Mouse (Mus musculus) lung, embryonic 16.5 days (tissue): ENCODE measurements at regions not wholly inside any gene's neighbourhood (a gene's known extent, or its start where the extent isn't known, plus 50 kb on each side); places are given as distances from the start of the nearest gene placed in this dataset.

Experiments
- ATAC-seq: fragments of 200-750 bp; cut with Nextera tagmentation; 2 replicates; pipeline ENCODE4 v1.8.0; 2017; ENCODE audit warnings: low read depth, mild to moderate bottlenecking, moderate library complexity
- H3K27ac ChIP-seq: fragments of 300-500 bp; sonication (generic); 2 replicates; pipeline ENCODE4 v1.5.1; 2014; ENCODE audit warnings: mild to moderate bottlenecking, control low read depth, low read length
- H3K27me3 ChIP-seq: fragments of 300-500 bp; sonication (generic); 2 replicates; pipeline ENCODE4 v1.6.1; 2014; ENCODE audit warnings: low read depth, low read length, mixed read lengths; ENCODE audit not compliant: control insufficient read depth, insufficient read depth
- H3K36me3 ChIP-seq: fragments of 300-500 bp; sonication (generic); 2 replicates; pipeline ENCODE4 v1.6.1; 2014; ENCODE audit warnings: low read length; ENCODE audit not compliant: control insufficient read depth, insufficient read depth
- H3K4me1 ChIP-seq: fragments of 300-500 bp; sonication (generic); replicated peaks from 2 replicates; pipeline ENCODE4 v1.6.1; 2014; ENCODE audit warnings: low read length, mixed read lengths; ENCODE audit not compliant: control insufficient read depth, insufficient read depth
- H3K4me2 ChIP-seq: fragments of 300-500 bp; sonication (generic); 2 replicates; pipeline ENCODE4 v1.6.1; 2014; ENCODE audit warnings: low read depth, low read length, control low read depth
- H3K4me3 ChIP-seq: fragments of 300-500 bp; sonication (generic); 2 replicates; pipeline ENCODE4 v1.5.1; 2014; ENCODE audit warnings: mild to moderate bottlenecking, low read length, control low read depth
- H3K9ac ChIP-seq: fragments of 300-500 bp; sonication (generic); 2 replicates; pipeline ENCODE4 v1.6.1; 2014; ENCODE audit warnings: low read length, control low read depth
- H3K9me3 ChIP-seq: fragments of 300-500 bp; sonication (generic); 2 replicates; pipeline ENCODE4 v1.6.1; 2016; ENCODE audit warnings: low read length; ENCODE audit not compliant: control insufficient read depth
- WGBS: fragments of 180-500 bp; shearing (Covaris S2); extraction: QIAGEN DNeasy Blood & Tissue Kit; methylation state at CpG from one replicate; pipeline ENCODE4 v1.1.7; 2014; 5-methylcytosine and 5-hydroxymethylcytosine counted together

- peak overlapping the region; percentile 99 for H3K27ac ChIP-seq
- no peak overlapping the region for H3K4me3 ChIP-seq
- 40% methylated on average over 5 of the region's 5 CpGs for WGBS
- no peak overlapping the region; the same call in 1 of the 2 replicates for H3K4me2 ChIP-seq
- no peak for ATAC-seq
- H3K36me3 ChIP-seq = no peaks in the 10 kb centered on the region
- no peaks in the 10 kb centered on the region for H3K27me3 ChIP-seq
- peaks cover 52% of the 10 kb centered on the region for H3K4me1 ChIP-seq
- no peaks in the 10 kb centered on the region for H3K9me3 ChIP-seq
- H3K9ac ChIP-seq = no peak overlapping the region
Measured at GRCm38 (mm10) chr13:37481514-37481913, 136.5 kb downstream of the Ly86 start.

- H3K27ac ChIP-seq = peak overlapping the region; percentile 99
- H3K9me3 ChIP-seq = no peaks in the 10 kb centered on the region
- no peaks in the 10 kb centered on the region for H3K27me3 ChIP-seq
- no peaks in the 10 kb centered on the region for H3K36me3 ChIP-seq
- no peak overlapping the region for H3K4me3 ChIP-seq
- 6% methylated on average over 2 of the region's 2 CpGs for WGBS
- H3K4me2 ChIP-seq = peak overlapping the region; percentile 56; the same call in 1 of the 2 replicates
- ATAC-seq = peak; percentile 41
- peaks cover 47% of the 10 kb centered on the region for H3K4me1 ChIP-seq
- peak overlapping the region; percentile 56 for H3K9ac ChIP-seq
Measured at GRCm38 (mm10) chr13:37482038-37482437, 137.0 kb downstream of the Ly86 start.

DNA sequence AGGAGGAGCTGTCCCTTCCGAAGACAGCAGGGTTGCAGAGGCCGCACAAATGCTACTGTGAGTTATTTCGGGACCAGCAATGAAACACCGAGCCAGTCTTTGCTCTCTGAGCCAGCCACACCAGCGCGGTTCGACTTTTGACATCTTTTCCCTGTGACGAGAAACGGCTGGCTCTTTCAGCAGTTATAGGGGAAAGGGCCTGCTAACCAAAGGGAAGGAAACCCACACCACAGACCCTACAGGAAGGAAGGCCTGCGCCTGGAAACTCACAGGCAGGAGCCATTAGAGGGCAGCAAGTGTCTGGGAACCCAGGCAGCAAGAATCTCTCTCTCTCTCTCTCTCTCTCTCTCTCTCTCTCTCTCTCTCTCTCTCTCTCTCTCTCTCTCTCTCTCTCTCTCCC, 137.6 kb downstream of the Ly86 start:
- Histone ChIP-seq H3K9ac (peak overlapping the region; percentile 84), H3K4me3 (peak overlapping the region; percentile 1; the same call in 1 of the 2 replicates), H3K27me3 (no peaks in the 10 kb centered on the region), H3K9me3 (no peaks in the 10 kb centered on the region), H3K4me1 (peaks cover 41% of the 10 kb centered on the region), H3K36me3 (no peaks in the 10 kb centered on the region), H3K4me2 (peak overlapping the region; percentile 56), H3K27ac (peak overlapping the region; percentile 99)
- peak; percentile 81 for ATAC-seq
- WGBS = 5% methylated on average over 10 of the region's 10 CpGs

GRCm38 (mm10) chr13:37483010-37483855, 138.2 kb downstream of the Ly86 start:
- Histone ChIP-seq H3K4me3 (peak overlapping the region; percentile 28), H3K27ac (peak overlapping the region; percentile 99), H3K4me2 (peak overlapping the region; percentile 56), H3K9ac (peak overlapping the region; percentile 84), H3K36me3 (no peaks in the 10 kb centered on the region), H3K4me1 (peaks cover 37% of the 10 kb centered on the region), H3K27me3 (no peaks in the 10 kb centered on the region), H3K9me3 (no peaks in the 10 kb centered on the region)
- ATAC-seq = peak; percentile 54
- WGBS = 16% methylated on average over 19 of the region's 19 CpGs

DNA sequence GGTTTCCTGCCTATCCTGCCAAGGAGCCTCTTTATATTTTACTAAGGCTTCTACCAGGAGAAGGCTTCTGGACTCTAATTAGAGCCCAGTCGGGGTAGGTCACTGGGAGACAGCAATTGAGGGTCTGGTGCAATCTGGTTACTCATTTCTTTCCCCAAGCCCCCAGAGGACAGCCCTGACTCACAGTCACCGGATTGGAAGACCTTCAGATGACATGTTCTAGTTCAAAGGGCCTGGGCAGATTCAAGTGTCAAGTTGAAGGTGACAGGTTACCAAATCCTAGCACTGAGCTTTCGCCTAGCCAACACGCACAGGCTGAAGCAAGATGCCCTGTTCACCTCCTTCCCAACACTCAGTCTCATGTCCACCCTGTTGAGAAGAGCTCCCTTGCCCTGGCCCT, 139.6 kb downstream of the Ly86 start:
- no peaks in the 10 kb centered on the region for H3K36me3 ChIP-seq
- no peak overlapping the region for H3K4me3 ChIP-seq
- peak overlapping the region; percentile 55; the same call in 1 of the 2 replicates for H3K27ac ChIP-seq
- H3K9ac ChIP-seq = no peak overlapping the region
- WGBS = 87% methylated on average over 4 of the region's 4 CpGs
- H3K4me2 ChIP-seq = no peak overlapping the region
- H3K4me1 ChIP-seq = peaks cover 29% of the 10 kb centered on the region
- H3K9me3 ChIP-seq = no peaks in the 10 kb centered on the region
- no peak for ATAC-seq
- no peaks in the 10 kb centered on the region for H3K27me3 ChIP-seq

DNA sequence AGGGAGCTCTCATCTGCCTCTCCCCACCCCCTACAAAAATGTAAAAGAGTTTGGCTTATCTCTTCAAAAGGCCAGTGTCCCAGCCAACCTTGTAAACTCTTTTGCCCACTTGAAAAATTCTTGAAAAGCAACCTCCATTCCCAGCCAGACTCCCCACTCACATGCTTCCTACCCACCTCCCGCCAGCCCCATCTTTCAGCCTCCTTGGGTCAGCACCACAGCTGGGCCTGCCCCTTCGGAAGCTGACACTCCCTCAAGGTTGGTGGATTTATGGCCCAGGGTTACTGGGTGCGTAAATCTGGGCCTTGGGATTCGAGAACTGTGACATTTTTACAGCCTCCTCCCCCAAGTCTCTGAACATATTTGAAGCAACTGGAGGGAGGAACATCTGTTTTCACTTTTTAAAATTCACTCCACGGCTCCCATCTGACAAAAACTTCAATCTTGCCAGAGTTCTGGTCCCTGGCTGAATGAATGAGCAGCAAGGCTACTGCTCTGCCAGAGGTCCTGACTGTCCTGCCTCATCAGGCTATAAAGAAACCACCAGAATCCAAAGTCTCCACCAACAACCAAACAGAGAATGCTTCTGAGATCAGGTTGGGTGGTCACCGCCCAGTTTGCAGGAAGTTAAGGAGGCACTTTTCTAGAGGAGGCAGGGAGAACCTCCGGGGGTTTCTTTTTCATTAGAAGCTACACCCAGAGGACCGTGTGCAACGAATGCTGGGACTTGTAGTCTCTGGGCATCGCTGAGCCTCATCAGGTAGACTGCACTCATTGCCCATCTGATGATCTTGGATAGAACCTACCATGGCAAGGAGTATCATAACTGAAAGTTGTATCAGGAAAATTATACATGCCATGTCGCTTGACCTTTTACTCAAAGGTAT, 147.3 kb downstream of the Ly86 start:
- no peak overlapping the region for H3K4me3 ChIP-seq
- no peaks in the 10 kb centered on the region for H3K9me3 ChIP-seq
- WGBS = 54% methylated on average over 11 of the region's 11 CpGs
- ATAC-seq = peak; percentile 78
- H3K4me1 ChIP-seq = peaks cover 13% of the 10 kb centered on the region; the same call in 1 of the 2 replicates
- H3K27ac ChIP-seq = peak overlapping the region; percentile 83
- H3K27me3 ChIP-seq = no peaks in the 10 kb centered on the region
- no peak overlapping the region for H3K9ac ChIP-seq
- no peaks in the 10 kb centered on the region for H3K36me3 ChIP-seq
- H3K4me2 ChIP-seq = no peak overlapping the region

- no peak overlapping the region for H3K4me3 ChIP-seq
- no peaks in the 10 kb centered on the region for H3K36me3 ChIP-seq
- no peaks in the 10 kb centered on the region for H3K9me3 ChIP-seq
- WGBS = 74% methylated on average over 1 of the region's 1 CpGs
- no peak overlapping the region for H3K9ac ChIP-seq
- no peaks in the 10 kb centered on the region for H3K27me3 ChIP-seq
- ATAC-seq = peak; percentile 17; the same call in 1 of the 2 replicates
- H3K27ac ChIP-seq = peak overlapping the region; percentile 83
- H3K4me2 ChIP-seq = no peak overlapping the region
- peaks cover 13% of the 10 kb centered on the region; the same call in 1 of the 2 replicates for H3K4me1 ChIP-seq
Measured at GRCm38 (mm10) chr13:37493331-37493730, 148.3 kb downstream of the Ly86 start.

DNA sequence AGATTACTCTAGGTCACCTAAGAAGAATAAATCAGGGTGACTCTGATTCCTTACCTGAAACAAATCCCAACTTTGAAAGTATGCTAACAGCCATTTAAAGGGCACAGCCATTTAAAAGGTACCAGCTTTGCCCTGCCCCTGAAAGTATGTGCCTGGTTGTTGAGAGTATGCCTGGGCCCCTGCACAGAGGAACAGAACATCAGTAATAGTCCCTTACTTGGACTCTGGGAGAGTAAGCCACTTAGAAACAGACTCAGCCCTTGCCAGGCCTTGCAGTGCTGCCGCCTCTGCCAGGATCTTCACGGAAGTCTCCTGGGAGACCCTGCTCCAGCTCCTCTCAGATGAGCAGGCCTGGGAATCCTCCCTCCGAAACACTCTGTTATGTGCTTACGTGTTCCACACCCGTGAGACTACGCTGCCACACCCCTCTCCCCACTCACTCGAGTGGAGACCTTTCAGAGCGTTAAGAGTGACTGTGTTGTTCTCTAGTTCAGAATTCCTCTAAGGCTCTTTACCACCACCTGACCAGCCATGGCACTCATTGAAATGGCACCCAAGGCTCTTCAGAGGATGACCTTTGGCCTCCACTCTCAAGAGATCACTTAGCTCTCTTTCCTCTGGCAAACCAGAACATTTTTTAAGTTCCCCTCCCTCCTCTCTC, 150.4 kb downstream of the Ly86 start:
- peak overlapping the region; percentile 93 for H3K27ac ChIP-seq

More for the DNA sequence above, 150.4 kb downstream of the Ly86 start:
- peaks cover 13% of the 10 kb centered on the region; the same call in 1 of the 2 replicates for H3K4me1 ChIP-seq
- peak; percentile 79 for ATAC-seq
- H3K4me3 ChIP-seq = no peak overlapping the region
- no peaks in the 10 kb centered on the region for H3K27me3 ChIP-seq
- H3K36me3 ChIP-seq = no peaks in the 10 kb centered on the region
- WGBS = 59% methylated on average over 8 of the region's 8 CpGs
- no peaks in the 10 kb centered on the region for H3K9me3 ChIP-seq
- H3K4me2 ChIP-seq = no peak overlapping the region
- 0 out of 2 replicates have a peak overlapping the region, but pooled peaks have one; percentile 45 for H3K9ac ChIP-seq
